Mouse (Mus musculus): ENCODE data around the gene Rassf7. TPM values are rescaled to one million over a fixed set of nuclear protein-coding genes. Genes with fewer than 3 reads are reported as not detected.
A peak's percentile ranks its signal among the peaks of the same experiment; 100 is the strongest.

Rassf7 gene
- polyA plus RNA-seq, 1 experiment, result 258 TPM

GRCm38 (mm10) chr7:141217343-141218013, 1.8 kb downstream of the Rassf7 start:
- peaks cover 21% of the 10 kb centered on the region for H3K36me3 ChIP-seq (ENCODE audit: control insufficient read depth, insufficient read depth, low read length)
- TF ChIP-seq CTCF (IDR thresholded peaks at IDR 0.05; ENCODE audit: extremely low read depth, insufficient read length, insufficient replicate concordance, low read depth, low read length), result no peak
- TF ChIP-seq POLR2A (IDR thresholded peaks at IDR 0.05; ENCODE audit: low read depth, low read length), result no peak
- no peaks in the 10 kb centered on the region for H3K27me3 ChIP-seq (ENCODE audit: control insufficient read depth, insufficient read depth, low read length)
- peaks cover 38% of the 10 kb centered on the region for H3K4me1 ChIP-seq (ENCODE audit: control insufficient read depth, insufficient read depth, insufficient read length, low read length)
- H3K27ac ChIP-seq (ENCODE audit: insufficient read depth, low read depth, low read length), result peak overlapping the region; percentile 89
- 84% methylated on average over 17 of the region's 17 CpGs for WGBS
- H3K4me3 ChIP-seq (ENCODE audit: low read depth, low read length), result peak overlapping the region; percentile 71

GRCm38 (mm10) chr7:141218141-141218540, 2.5 kb downstream of the Rassf7 start:
- 0 out of 2 replicates have a peak overlapping the region, but pooled peaks have one; percentile 3 for H3K4me3 ChIP-seq (ENCODE audit: low read depth, low read length)
- H3K27me3 ChIP-seq (ENCODE audit: control insufficient read depth, insufficient read depth, low read length), result no peaks in the 10 kb centered on the region
- TF ChIP-seq CTCF (IDR thresholded peaks at IDR 0.05; ENCODE audit: extremely low read depth, insufficient read length, insufficient replicate concordance, low read depth, low read length), result no peak
- TF ChIP-seq POLR2A (IDR thresholded peaks at IDR 0.05; ENCODE audit: low read depth, low read length), result no peak
- H3K27ac ChIP-seq (ENCODE audit: insufficient read depth, low read depth, low read length), result no peak overlapping the region
- 52% methylated on average over 3 of the region's 3 CpGs for WGBS
- peaks cover 21% of the 10 kb centered on the region for H3K36me3 ChIP-seq (ENCODE audit: control insufficient read depth, insufficient read depth, low read length)
- H3K4me1 ChIP-seq (ENCODE audit: control insufficient read depth, insufficient read depth, insufficient read length, low read length), result peaks cover 42% of the 10 kb centered on the region

- 58% methylated on average over 5 of the region's 5 CpGs for WGBS
- no peak for TF ChIP-seq CTCF (IDR thresholded peaks at IDR 0.05; ENCODE audit: extremely low read depth, insufficient read length, insufficient replicate concordance, low read depth, low read length)
- no peak for TF ChIP-seq POLR2A (IDR thresholded peaks at IDR 0.05; ENCODE audit: low read depth, low read length)
- Histone ChIP-seq H3K27ac (ENCODE audit: insufficient read depth, low read depth, low read length) (no peak overlapping the region), H3K36me3 (ENCODE audit: control insufficient read depth, insufficient read depth, low read length) (peaks cover 21% of the 10 kb centered on the region), H3K4me1 (ENCODE audit: control insufficient read depth, insufficient read depth, insufficient read length, low read length) (peaks cover 42% of the 10 kb centered on the region), H3K27me3 (ENCODE audit: control insufficient read depth, insufficient read depth, low read length) (no peaks in the 10 kb centered on the region), H3K4me3 (ENCODE audit: low read depth, low read length) (no peak overlapping the region)
Measured at GRCm38 (mm10) chr7:141218557-141219133, 3.0 kb downstream of the Rassf7 start.

- TF ChIP-seq POLR2A (IDR thresholded peaks at IDR 0.05; ENCODE audit: low read depth, low read length) (no peak), CTCF (IDR thresholded peaks at IDR 0.05; ENCODE audit: extremely low read depth, insufficient read length, insufficient replicate concordance, low read depth, low read length) (no peak)
- Histone ChIP-seq H3K27ac (ENCODE audit: insufficient read depth, low read depth, low read length) (no peak overlapping the region), H3K27me3 (ENCODE audit: control insufficient read depth, insufficient read depth, low read length) (no peaks in the 10 kb centered on the region), H3K4me1 (ENCODE audit: control insufficient read depth, insufficient read depth, insufficient read length, low read length) (peaks cover 42% of the 10 kb centered on the region), H3K36me3 (ENCODE audit: control insufficient read depth, insufficient read depth, low read length) (peaks cover 21% of the 10 kb centered on the region), H3K4me3 (ENCODE audit: low read depth, low read length) (no peak overlapping the region)
- 43% methylated on average over 1 of the region's 1 CpGs for WGBS
Measured at GRCm38 (mm10) chr7:141219558-141220099, 4.0 kb downstream of the Rassf7 start.

GRCm38 (mm10) chr7:141220377-141220776, 4.7 kb downstream of the Rassf7 start:
- Histone ChIP-seq H3K4me1 (ENCODE audit: control insufficient read depth, insufficient read depth, insufficient read length, low read length) (peaks cover 36% of the 10 kb centered on the region), H3K27ac (ENCODE audit: insufficient read depth, low read depth, low read length) (no peak overlapping the region), H3K27me3 (ENCODE audit: control insufficient read depth, insufficient read depth, low read length) (no peaks in the 10 kb centered on the region), H3K36me3 (ENCODE audit: control insufficient read depth, insufficient read depth, low read length) (peaks cover 21% of the 10 kb centered on the region), H3K4me3 (ENCODE audit: low read depth, low read length) (no peak overlapping the region)
- WGBS, result 59% methylated on average over 1 of the region's 1 CpGs
- TF ChIP-seq CTCF (IDR thresholded peaks at IDR 0.05; ENCODE audit: extremely low read depth, insufficient read length, insufficient replicate concordance, low read depth, low read length), result no peak
- no peak for TF ChIP-seq POLR2A (IDR thresholded peaks at IDR 0.05; ENCODE audit: low read depth, low read length)

- Histone ChIP-seq H3K27me3 (ENCODE audit: control insufficient read depth, insufficient read depth, low read length) (no peaks in the 10 kb centered on the region), H3K27ac (ENCODE audit: insufficient read depth, low read depth, low read length) (peak overlapping the region; percentile 7), H3K4me3 (ENCODE audit: low read depth, low read length) (peak overlapping the region; percentile 46), H3K4me1 (ENCODE audit: control insufficient read depth, insufficient read depth, insufficient read length, low read length) (peaks cover 36% of the 10 kb centered on the region), H3K36me3 (ENCODE audit: control insufficient read depth, insufficient read depth, low read length) (peaks cover 21% of the 10 kb centered on the region)
- WGBS, result 12% methylated on average over 44 of the region's 44 CpGs
- TF ChIP-seq CTCF (IDR thresholded peaks at IDR 0.05; ENCODE audit: extremely low read depth, insufficient read length, insufficient replicate concordance, low read depth, low read length) (no peak), POLR2A (IDR thresholded peaks at IDR 0.05; ENCODE audit: low read depth, low read length) (no peak)
Measured at GRCm38 (mm10) chr7:141221249-141222125, 5.8 kb downstream of the Rassf7 start.
